Mouse (Mus musculus) embryonic facial prominence, embryonic 10.5 days (tissue): ENCODE measurements around the gene Kdm4b. TPM values are rescaled to one million over a fixed set of nuclear protein-coding genes. Genes with fewer than 3 reads are reported as not detected.

Experiments
- DNase-seq: peaks from one replicate; pipeline ENCODE4 v3.0.0-alpha.2; 2017; ENCODE audit warnings: low spot score
- H3K27ac ChIP-seq: fragments of 300-500 bp; sonication (generic); replicated peaks from 2 replicates; pipeline ENCODE4 v1.5.1; 2016; ENCODE audit warnings: mild to moderate bottlenecking
- H3K27me3 ChIP-seq: fragments of 300-500 bp; sonication (generic); replicated peaks from 2 replicates; pipeline ENCODE4 v1.6.1; 2016; ENCODE audit warnings: low read depth, mild to moderate bottlenecking; ENCODE audit not compliant: poor library complexity, severe bottlenecking
- H3K36me3 ChIP-seq: fragments of 300-500 bp; sonication (generic); replicated peaks from 2 replicates; pipeline ENCODE4 v1.6.1; 2016; ENCODE audit warnings: mild to moderate bottlenecking, moderate library complexity
- H3K4me1 ChIP-seq: fragments of 300-500 bp; sonication (generic); 2 replicates; pipeline ENCODE4 v1.6.1; 2016
- H3K4me3 ChIP-seq: fragments of 300-500 bp; sonication (generic); 2 replicates; pipeline ENCODE4 v1.5.1; 2016; ENCODE audit warnings: mild to moderate bottlenecking, moderate library complexity
- H3K9me3 ChIP-seq: fragments of 300-500 bp; sonication (generic); 2 replicates; pipeline ENCODE4 v1.6.1; 2016; ENCODE audit warnings: mild to moderate bottlenecking
- WGBS: fragments of 180-500 bp; shearing (Covaris S2); methylation state at CpG from one replicate; pipeline ENCODE4 v1.1.7; 2016; 5-methylcytosine and 5-hydroxymethylcytosine counted together
- polyA plus RNA-seq: library from polyadenylated mRNA; unstranded; fragments of >200 nt; fragmentation: Nextera tagmentation; extraction: Ambion mirVana; gene quantifications from 2 replicates; pipeline ENCODE4 v1.2.1, GENCODE M21; 2016

The Kdm4b gene
- polyA plus RNA-seq, 1 experiment from 2014 or later, result 46.2 TPM

- H3K4me1 ChIP-seq, result peaks cover 6% of the 10 kb centered on the region; the same call in 1 of the 2 replicates
- DNase-seq, result no peak
- no peaks in the 10 kb centered on the region for H3K27me3 ChIP-seq
- no peak overlapping the region for H3K27ac ChIP-seq
- H3K36me3 ChIP-seq, result peaks cover 97% of the 10 kb centered on the region
- H3K4me3 ChIP-seq, result no peak overlapping the region
- WGBS, result 87% methylated on average over 5 of the region's 5 CpGs
- H3K9me3 ChIP-seq, result no peaks in the 10 kb centered on the region
Measured at GRCm38 (mm10) chr17:56381183-56381582, 55.3 kb downstream of the Kdm4b start.

GRCm38 (mm10) chr17:56382997-56383396 is 57.1 kb downstream of the Kdm4b start:
- Histone ChIP-seq H3K9me3 (no peaks in the 10 kb centered on the region), H3K36me3 (peaks cover 97% of the 10 kb centered on the region), H3K4me3 (no peak overlapping the region), H3K4me1 (peaks cover 6% of the 10 kb centered on the region; the same call in 1 of the 2 replicates), H3K27ac (no peak overlapping the region), H3K27me3 (no peaks in the 10 kb centered on the region)
- no peak for DNase-seq
- 64% methylated on average over 8 of the region's 8 CpGs for WGBS

GRCm38 (mm10) chr17:56384903-56385302 is 59.0 kb downstream of the Kdm4b start:
- 86% methylated on average over 6 of the region's 6 CpGs for WGBS
- no peak for DNase-seq
- peaks cover 97% of the 10 kb centered on the region for H3K36me3 ChIP-seq
- H3K9me3 ChIP-seq, result no peaks in the 10 kb centered on the region
- no peak overlapping the region for H3K4me3 ChIP-seq
- no peaks in the 10 kb centered on the region for H3K27me3 ChIP-seq
- no peak overlapping the region for H3K27ac ChIP-seq
- peaks cover 6% of the 10 kb centered on the region; the same call in 1 of the 2 replicates for H3K4me1 ChIP-seq

- Histone ChIP-seq H3K9me3 (no peaks in the 10 kb centered on the region), H3K4me1 (peaks cover 6% of the 10 kb centered on the region; the same call in 1 of the 2 replicates), H3K27ac (no peak overlapping the region), H3K4me3 (no peak overlapping the region), H3K27me3 (no peaks in the 10 kb centered on the region), H3K36me3 (peaks cover 97% of the 10 kb centered on the region)
- no peak for DNase-seq
- 91% methylated on average over 6 of the region's 6 CpGs for WGBS
Measured at GRCm38 (mm10) chr17:56387612-56388011, 61.8 kb downstream of the Kdm4b start.

GRCm38 (mm10) chr17:56393238-56393637 is 67.4 kb downstream of the Kdm4b start:
- Histone ChIP-seq H3K4me3 (no peak overlapping the region), H3K36me3 (peaks cover 100% of the 10 kb centered on the region), H3K27me3 (no peaks in the 10 kb centered on the region), H3K27ac (no peak overlapping the region), H3K9me3 (no peaks in the 10 kb centered on the region), H3K4me1 (no peaks in the 10 kb centered on the region)
- no peak for DNase-seq
- 93% methylated on average over 6 of the region's 6 CpGs for WGBS

- H3K4me3 ChIP-seq, result no peak overlapping the region
- no peaks in the 10 kb centered on the region for H3K9me3 ChIP-seq
- no peaks in the 10 kb centered on the region for H3K4me1 ChIP-seq
- DNase-seq, result no peak
- no peak overlapping the region for H3K27ac ChIP-seq
- H3K36me3 ChIP-seq, result peaks cover 100% of the 10 kb centered on the region
- 92% methylated on average over 10 of the region's 10 CpGs for WGBS
- H3K27me3 ChIP-seq, result no peaks in the 10 kb centered on the region
Measured at GRCm38 (mm10) chr17:56393889-56394288, 68.0 kb downstream of the Kdm4b start.

GRCm38 (mm10) chr17:56396051-56396450 is 70.2 kb downstream of the Kdm4b start:
- H3K4me3 ChIP-seq, result no peak overlapping the region
- no peaks in the 10 kb centered on the region for H3K27me3 ChIP-seq
- 85% methylated on average over 6 of the region's 6 CpGs for WGBS
- no peaks in the 10 kb centered on the region for H3K9me3 ChIP-seq
- no peaks in the 10 kb centered on the region for H3K4me1 ChIP-seq
- no peak overlapping the region for H3K27ac ChIP-seq
- DNase-seq, result no peak
- peaks cover 100% of the 10 kb centered on the region for H3K36me3 ChIP-seq

- 89% methylated on average over 3 of the region's 3 CpGs for WGBS
- H3K36me3 ChIP-seq, result peaks cover 99% of the 10 kb centered on the region
- H3K4me1 ChIP-seq, result no peaks in the 10 kb centered on the region
Measured at GRCm38 (mm10) chr17:56400221-56400620, 74.4 kb downstream of the Kdm4b start.

GRCm38 (mm10) chr17:56401051-56401521 is 75.2 kb downstream of the Kdm4b start:
- Histone ChIP-seq H3K36me3 (peaks cover 92% of the 10 kb centered on the region), H3K9me3 (no peaks in the 10 kb centered on the region), H3K27ac (no peak overlapping the region), H3K27me3 (no peaks in the 10 kb centered on the region), H3K4me1 (0 out of 2 replicates have a peak, but pooled peaks cover under 1% of the 10 kb centered on the region), H3K4me3 (no peak overlapping the region)
- 98% methylated on average over 4 of the region's 4 CpGs for WGBS
- DNase-seq, result no peak

More at GRCm38 (mm10) chr17:56400221-56400620, 74.4 kb downstream of the Kdm4b start:
- DNase-seq, result no peak
- Histone ChIP-seq H3K9me3 (no peaks in the 10 kb centered on the region), H3K27me3 (no peaks in the 10 kb centered on the region), H3K4me3 (no peak overlapping the region), H3K27ac (no peak overlapping the region)

GRCm38 (mm10) chr17:56405341-56405740 is 79.5 kb downstream of the Kdm4b start:
- peaks cover 39% of the 10 kb centered on the region for H3K4me1 ChIP-seq
- H3K4me3 ChIP-seq, result no peak overlapping the region
- no peaks in the 10 kb centered on the region for H3K27me3 ChIP-seq
- H3K27ac ChIP-seq, result no peak overlapping the region
- peaks cover 63% of the 10 kb centered on the region for H3K36me3 ChIP-seq
- no peaks in the 10 kb centered on the region for H3K9me3 ChIP-seq
- WGBS, result 92% methylated on average over 3 of the region's 3 CpGs
- no peak for DNase-seq

- WGBS, result 87% methylated on average over 14 of the region's 14 CpGs
- H3K27ac ChIP-seq, result peak overlapping the region; percentile 44
- H3K4me3 ChIP-seq, result no peak overlapping the region
- no peaks in the 10 kb centered on the region for H3K9me3 ChIP-seq
- H3K27me3 ChIP-seq, result no peaks in the 10 kb centered on the region
- no peak for DNase-seq
- H3K36me3 ChIP-seq, result peaks cover 63% of the 10 kb centered on the region
- peaks cover 39% of the 10 kb centered on the region for H3K4me1 ChIP-seq
Measured at GRCm38 (mm10) chr17:56405856-56406840, 80.3 kb downstream of the Kdm4b start.

GRCm38 (mm10) chr17:56406878-56407277 is 81.0 kb downstream of the Kdm4b start:
- peaks cover 63% of the 10 kb centered on the region for H3K36me3 ChIP-seq
- no peak for DNase-seq
- peaks cover 39% of the 10 kb centered on the region for H3K4me1 ChIP-seq
- H3K27ac ChIP-seq, result peak overlapping the region; percentile 44
- H3K27me3 ChIP-seq, result no peaks in the 10 kb centered on the region
- WGBS, result 74% methylated on average over 4 of the region's 4 CpGs
- H3K9me3 ChIP-seq, result no peaks in the 10 kb centered on the region
- no peak overlapping the region for H3K4me3 ChIP-seq

- H3K9me3 ChIP-seq, result no peaks in the 10 kb centered on the region
- H3K4me1 ChIP-seq, result peaks cover 39% of the 10 kb centered on the region
- H3K27me3 ChIP-seq, result no peaks in the 10 kb centered on the region
- DNase-seq, result peak; percentile 34
- H3K36me3 ChIP-seq, result peaks cover 63% of the 10 kb centered on the region
- H3K4me3 ChIP-seq, result no peak overlapping the region
- H3K27ac ChIP-seq, result peak overlapping the region; percentile 63
- 67% methylated on average over 8 of the region's 8 CpGs for WGBS
Measured at GRCm38 (mm10) chr17:56407379-56407778, 81.5 kb downstream of the Kdm4b start.
